Mouse (Mus musculus): ENCODE data around the gene Gpr155. TPM values are rescaled to one million over a fixed set of nuclear protein-coding genes. Genes with fewer than 3 reads are reported as not detected.

Gene Gpr155
- polyA plus RNA-seq, 1 experiment from 2014 or later: 7.5 TPM

DNA sequence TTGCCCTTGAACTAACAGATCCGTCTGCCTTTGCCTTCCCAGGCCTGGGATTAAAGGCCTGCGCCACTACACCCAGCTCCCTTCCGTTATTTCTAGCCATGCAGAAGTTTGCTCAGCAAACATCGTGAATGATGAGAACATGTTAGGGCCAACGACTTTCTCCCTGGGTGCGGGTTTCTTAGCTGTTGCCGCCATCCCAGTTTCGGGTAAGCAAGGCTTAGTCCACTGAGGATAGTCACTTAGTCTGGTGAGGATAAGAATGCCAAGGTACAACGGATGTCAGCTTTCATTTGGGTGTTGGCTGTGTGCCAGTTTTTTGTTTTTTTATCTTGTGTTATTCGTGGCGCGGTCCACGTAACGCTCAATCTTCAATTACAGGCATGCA, 73.3 kb downstream of the Gpr155 start:
- H3K27ac ChIP-seq: peak overlapping the region; percentile 78; the same call in 1 of the 2 replicates
- H3K36me3 ChIP-seq: peaks cover 20% of the 10 kb centered on the region
- peak overlapping the region; percentile 83; the same call in 1 of the 2 replicates for H3K9ac ChIP-seq
- peak overlapping the region; percentile 90 for H3K4me3 ChIP-seq
- no peaks in the 10 kb centered on the region for H3K9me3 ChIP-seq
- no peaks in the 10 kb centered on the region for H3K27me3 ChIP-seq
- peaks cover 9% of the 10 kb centered on the region for H3K4me1 ChIP-seq
- ATAC-seq (ENCODE audit: insufficient number of reproducible peaks, insufficient read depth, low FRiP score, low TSS enrichment): 0 out of 2 replicates have a peak, but pooled peaks have one; percentile 19
- WGBS: 43% methylated on average over 14 of the region's 14 CpGs
- peak overlapping the region; percentile 85 for H3K4me2 ChIP-seq (replicated peaks)

DNA sequence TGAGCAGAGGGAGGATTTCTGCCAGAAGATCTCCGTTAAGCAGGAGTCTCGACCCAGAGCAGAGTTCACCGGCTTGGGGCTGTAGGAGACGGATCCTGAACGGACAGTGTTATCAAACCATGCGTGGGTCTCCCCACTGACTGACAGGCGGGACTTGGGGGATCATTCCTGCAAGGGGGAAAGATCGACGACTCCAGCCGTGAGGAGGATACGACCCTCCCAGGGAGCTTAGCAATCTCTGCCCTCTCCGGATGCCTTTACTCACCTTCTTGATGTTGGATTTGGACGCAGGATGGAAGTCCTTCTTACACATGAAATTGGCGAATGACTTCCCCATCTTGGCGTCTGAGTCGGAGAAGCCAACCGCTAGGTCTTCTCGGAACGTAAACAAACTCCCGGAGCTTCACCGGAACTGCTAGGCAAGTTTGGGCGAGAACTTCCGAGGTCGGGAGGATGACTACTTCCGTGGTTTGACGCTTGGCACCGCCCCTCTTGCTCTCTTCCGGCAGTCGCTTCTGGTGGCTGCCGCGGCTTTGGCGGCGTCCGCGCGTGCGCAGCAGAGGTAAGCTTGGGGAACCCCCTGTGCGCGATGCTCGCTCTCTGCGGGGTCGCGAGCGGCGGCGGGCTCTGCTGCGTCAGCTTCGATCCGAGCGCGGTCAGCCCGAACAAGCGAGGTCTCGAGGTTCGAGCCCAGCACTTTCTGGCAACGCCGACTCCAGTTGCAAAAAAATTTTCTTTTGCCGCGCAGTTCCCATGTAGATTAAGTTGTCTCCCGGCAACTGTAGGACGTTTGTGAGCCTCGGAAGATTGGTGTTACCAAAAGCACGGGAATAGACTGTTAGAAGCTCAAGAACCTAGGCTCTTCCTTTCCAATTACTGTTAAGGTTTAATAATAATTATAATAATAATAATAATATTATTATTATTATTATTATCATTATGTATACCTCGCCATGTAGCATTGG, 73.9 kb downstream of the Gpr155 start, which contains the start of the genes Scrn3 and Cir1:
Gene Scrn3, plus strand, starts transcription at position 450 of the 965 bp plus-strand sequence.
Gene Cir1, minus strand, starts transcription at position 550 of the 965 bp plus-strand sequence.
- Histone ChIP-seq H3K9me3 (no peaks in the 10 kb centered on the region), H3K4me2 (replicated peaks) (peak within 1 kb of the TSS; percentile 85), H3K9ac (peak within 1 kb of the TSS; percentile 83), H3K4me3 (peak within 1 kb of the TSS; percentile 90), H3K27me3 (no peaks in the 10 kb centered on the region), H3K4me1 (peaks cover 9% of the 10 kb centered on the region), H3K27ac (peak within 1 kb of the TSS; percentile 78), H3K36me3 (peaks cover 23% of the 10 kb centered on the region)
- under 1% methylated on average over 64 of the region's 64 CpGs for WGBS
- peak; percentile 96 for ATAC-seq (ENCODE audit: insufficient number of reproducible peaks, insufficient read depth, low FRiP score, low TSS enrichment)

DNA sequence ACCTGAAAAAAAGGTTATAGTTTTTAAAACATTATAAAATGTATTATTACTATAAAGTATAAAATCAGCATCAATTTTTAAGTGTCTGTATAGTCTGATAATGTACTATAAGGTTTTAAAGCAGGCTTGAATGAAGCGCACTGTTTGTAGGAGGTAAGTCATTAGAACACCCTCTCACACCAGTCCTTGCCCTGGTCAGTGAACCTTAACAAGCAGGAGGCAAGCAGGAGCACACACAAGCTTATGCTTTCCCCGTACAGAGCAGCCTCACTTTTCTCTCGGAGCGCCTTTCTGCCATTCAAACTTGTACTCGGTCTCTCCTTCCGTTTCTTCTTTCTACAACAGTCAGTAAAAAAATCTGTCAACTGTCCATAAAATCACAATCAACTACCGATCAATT, 80.4 kb downstream of the Gpr155 start:
- H3K9me3 ChIP-seq: no peaks in the 10 kb centered on the region
- H3K27ac ChIP-seq: no peak overlapping the region
- WGBS: 90% methylated on average over 7 of the region's 7 CpGs
- H3K36me3 ChIP-seq: peaks cover 59% of the 10 kb centered on the region
- no peak overlapping the region for H3K9ac ChIP-seq
- ATAC-seq (ENCODE audit: insufficient number of reproducible peaks, insufficient read depth, low FRiP score, low TSS enrichment): no peak
- no peaks in the 10 kb centered on the region for H3K27me3 ChIP-seq
- no peak overlapping the region for H3K4me2 ChIP-seq (replicated peaks)
- H3K4me3 ChIP-seq: no peak overlapping the region
- peaks cover under 1% of the 10 kb centered on the region; the same call in 1 of the 2 replicates for H3K4me1 ChIP-seq

DNA sequence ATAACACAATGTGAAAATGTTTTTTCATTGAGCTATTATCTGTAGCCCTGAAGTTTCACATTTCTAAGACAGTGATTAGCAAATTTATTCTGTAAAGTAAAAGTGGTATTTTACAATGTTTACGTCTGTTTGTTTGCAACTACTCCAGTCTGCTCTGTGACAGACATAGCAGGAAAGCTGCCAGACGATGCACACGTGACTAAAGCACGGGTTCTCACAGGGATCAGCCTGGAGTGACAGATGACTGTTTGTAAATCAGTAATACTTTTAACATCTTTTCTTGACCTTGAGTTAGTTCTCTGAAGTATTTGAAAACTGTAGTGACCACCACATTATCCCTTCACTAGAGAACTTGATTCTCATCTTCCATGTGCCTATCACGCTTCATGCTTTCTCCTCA, 81.9 kb downstream of the Gpr155 start:
- 89% methylated on average over 5 of the region's 5 CpGs for WGBS
- H3K4me3 ChIP-seq: no peak overlapping the region
- no peak overlapping the region for H3K9ac ChIP-seq
- H3K4me2 ChIP-seq (replicated peaks): no peak overlapping the region
- H3K36me3 ChIP-seq: peaks cover 57% of the 10 kb centered on the region
- ATAC-seq (ENCODE audit: insufficient number of reproducible peaks, insufficient read depth, low FRiP score, low TSS enrichment): no peak
- no peak overlapping the region for H3K27ac ChIP-seq
- H3K9me3 ChIP-seq: no peaks in the 10 kb centered on the region
- no peaks in the 10 kb centered on the region for H3K27me3 ChIP-seq
- no peaks in the 10 kb centered on the region for H3K4me1 ChIP-seq

DNA sequence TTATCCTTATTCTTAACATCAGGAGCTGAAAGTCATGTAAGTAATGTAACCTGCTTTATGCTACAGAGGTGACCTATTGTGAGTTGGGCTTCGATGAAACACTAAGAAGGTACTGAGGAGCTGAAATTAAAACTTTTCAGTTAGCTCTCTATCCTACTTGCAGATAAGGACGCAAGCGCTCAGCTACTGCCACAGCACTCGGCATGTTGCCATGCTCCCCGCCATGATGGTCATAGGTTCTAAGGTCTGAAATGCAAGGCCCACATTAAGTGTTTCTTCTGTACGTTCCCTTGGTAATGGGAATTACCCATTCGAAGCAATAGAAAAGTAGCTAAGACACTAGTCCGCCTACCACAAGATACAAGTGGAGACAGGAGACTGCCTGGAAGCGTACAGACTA, 83.7 kb downstream of the Gpr155 start:
- 92% methylated on average over 9 of the region's 9 CpGs for WGBS
- H3K4me3 ChIP-seq: no peak overlapping the region
- peaks cover 46% of the 10 kb centered on the region for H3K36me3 ChIP-seq

DNA sequence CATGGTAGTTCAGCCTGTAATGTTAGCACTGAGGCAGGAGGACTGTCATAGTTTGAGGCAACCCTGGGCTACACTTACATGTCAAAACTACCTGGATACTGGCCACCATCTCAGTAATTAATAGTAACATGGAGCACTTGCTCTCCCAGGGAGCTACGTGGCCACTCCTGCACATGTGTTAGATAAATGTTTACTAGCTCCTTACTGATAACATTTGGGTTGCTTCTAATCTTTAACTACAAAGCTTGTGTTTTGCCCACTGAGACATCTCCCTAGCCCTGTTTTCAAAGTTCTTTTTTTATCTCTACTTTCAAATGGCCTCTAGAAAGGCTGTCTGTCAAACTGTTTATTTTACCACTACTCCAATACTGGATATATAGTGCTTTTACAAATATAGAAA, 84.4 kb downstream of the Gpr155 start:
- no peaks in the 10 kb centered on the region for H3K4me1 ChIP-seq
- no peak overlapping the region for H3K4me2 ChIP-seq (replicated peaks)
- WGBS: 88% methylated on average over 1 of the region's 1 CpGs
- H3K4me3 ChIP-seq: no peak overlapping the region
- no peak overlapping the region for H3K27ac ChIP-seq
- peaks cover 39% of the 10 kb centered on the region for H3K36me3 ChIP-seq
- H3K9me3 ChIP-seq: no peaks in the 10 kb centered on the region
- H3K9ac ChIP-seq: no peak overlapping the region
- no peaks in the 10 kb centered on the region for H3K27me3 ChIP-seq
- ATAC-seq (ENCODE audit: insufficient number of reproducible peaks, insufficient read depth, low FRiP score, low TSS enrichment): no peak

More for the DNA sequence above, 83.7 kb downstream of the Gpr155 start:
- no peaks in the 10 kb centered on the region for H3K27me3 ChIP-seq
- H3K4me1 ChIP-seq: no peaks in the 10 kb centered on the region
- H3K9me3 ChIP-seq: no peaks in the 10 kb centered on the region
- no peak for ATAC-seq (ENCODE audit: insufficient number of reproducible peaks, insufficient read depth, low FRiP score, low TSS enrichment)
- H3K27ac ChIP-seq: no peak overlapping the region
- H3K4me2 ChIP-seq (replicated peaks): no peak overlapping the region
- H3K9ac ChIP-seq: no peak overlapping the region

DNA sequence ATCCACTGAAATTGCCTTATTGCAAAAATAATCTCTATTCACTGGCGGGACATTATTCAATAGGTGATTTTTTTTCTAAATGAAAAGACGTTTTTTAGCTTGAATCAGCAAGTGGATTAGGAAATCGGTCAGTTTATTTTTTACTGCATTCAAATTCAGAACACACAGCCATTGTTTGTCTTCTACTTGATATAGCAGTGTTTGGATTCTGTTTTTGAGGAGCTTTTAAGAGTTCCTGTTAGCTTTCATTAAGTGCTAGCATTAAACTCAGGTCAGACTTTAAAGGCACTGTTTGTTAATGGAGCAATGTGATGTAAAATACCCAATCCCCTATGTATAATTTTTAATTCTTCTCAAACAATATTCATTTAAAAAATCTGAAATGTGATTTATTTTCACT, 87.5 kb downstream of the Gpr155 start:
- Histone ChIP-seq H3K27ac (no peak overlapping the region), H3K9me3 (no peaks in the 10 kb centered on the region), H3K9ac (no peak overlapping the region), H3K4me3 (no peak overlapping the region), H3K36me3 (peaks cover 29% of the 10 kb centered on the region), H3K4me2 (replicated peaks) (no peak overlapping the region), H3K27me3 (no peaks in the 10 kb centered on the region), H3K4me1 (no peaks in the 10 kb centered on the region)
- 90% methylated on average over 3 of the region's 3 CpGs for WGBS
- ATAC-seq (ENCODE audit: insufficient number of reproducible peaks, insufficient read depth, low FRiP score, low TSS enrichment): no peak

DNA sequence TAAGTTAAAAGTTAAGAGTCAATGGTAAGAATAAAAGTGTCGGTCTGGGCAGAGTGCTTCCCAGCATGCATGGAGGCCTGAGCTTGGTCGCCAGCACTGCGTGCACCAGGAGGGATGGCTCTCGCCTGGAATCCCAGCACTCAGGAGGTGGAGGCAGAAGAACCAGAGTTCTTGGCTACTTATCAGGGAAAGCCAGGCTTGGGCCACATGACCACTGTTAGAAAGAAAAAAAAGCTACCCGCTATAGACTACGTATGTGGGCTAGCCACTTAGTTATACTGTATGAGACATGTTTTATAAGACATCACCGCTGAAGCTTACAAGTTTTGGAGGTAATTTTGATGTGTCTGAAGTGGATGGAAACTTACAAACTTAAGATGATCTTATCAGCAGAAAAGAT, 88.2 kb downstream of the Gpr155 start:
- Histone ChIP-seq H3K27me3 (no peaks in the 10 kb centered on the region), H3K4me2 (replicated peaks) (no peak overlapping the region), H3K36me3 (peaks cover 26% of the 10 kb centered on the region), H3K9me3 (no peaks in the 10 kb centered on the region), H3K4me1 (no peaks in the 10 kb centered on the region), H3K27ac (no peak overlapping the region), H3K9ac (no peak overlapping the region), H3K4me3 (no peak overlapping the region)
- WGBS: 81% methylated on average over 7 of the region's 7 CpGs
- no peak for ATAC-seq (ENCODE audit: insufficient number of reproducible peaks, insufficient read depth, low FRiP score, low TSS enrichment)

DNA sequence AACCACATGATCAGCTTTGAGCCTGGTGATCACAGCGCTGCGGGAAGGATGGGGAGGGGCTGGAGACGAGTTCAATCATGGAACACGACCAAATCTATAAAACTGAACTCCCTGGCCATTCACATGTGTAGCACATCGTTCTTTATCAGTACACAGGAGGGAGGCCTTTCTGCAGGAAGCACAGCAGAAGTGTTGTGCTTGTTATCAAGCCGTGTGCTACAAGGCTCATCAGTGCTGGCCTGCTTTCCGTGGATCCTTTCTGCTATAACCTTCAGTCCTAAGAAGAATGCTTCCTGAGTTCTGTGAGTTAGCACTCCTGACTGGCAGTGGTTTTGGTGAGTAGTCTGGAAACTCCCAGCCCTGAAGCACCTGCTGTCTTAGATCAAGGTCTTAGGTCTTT, 91.3 kb downstream of the Gpr155 start:
- no peak for ATAC-seq (ENCODE audit: insufficient number of reproducible peaks, insufficient read depth, low FRiP score, low TSS enrichment)
- Histone ChIP-seq H3K27ac (no peak overlapping the region), H3K36me3 (peaks cover 28% of the 10 kb centered on the region), H3K4me2 (replicated peaks) (no peak overlapping the region), H3K27me3 (no peaks in the 10 kb centered on the region), H3K9ac (no peak overlapping the region), H3K9me3 (no peaks in the 10 kb centered on the region), H3K4me3 (no peak overlapping the region), H3K4me1 (no peaks in the 10 kb centered on the region)
- 84% methylated on average over 7 of the region's 7 CpGs for WGBS

Other genes with a start within 250 kb of the Gpr155 start
- gene Ola1, start 167.6 kb downstream of the Gpr155 start, polyA plus RNA-seq (2016; fragmentation: Nextera tagmentation; extraction: Ambion mirVana): 106 and 108 TPM in 2 replicates
- 0.90 and 1.6 TPM in 2 replicates for gene Sp9, start 114.6 kb downstream of the Gpr155 start, polyA plus RNA-seq (2016; fragmentation: Nextera tagmentation; extraction: Ambion mirVana)
- 13.9 and 16.2 TPM in 2 replicates for gene Scrn3, start 74.0 kb downstream of the Gpr155 start, polyA plus RNA-seq (2016; fragmentation: Nextera tagmentation; extraction: Ambion mirVana)
- 26.8 and 29.7 TPM in 2 replicates for gene Cir1, start 73.9 kb downstream of the Gpr155 start, polyA plus RNA-seq (2016; fragmentation: Nextera tagmentation; extraction: Ambion mirVana)
- gene Wipf1, start 143.2 kb upstream of the Gpr155 start, polyA plus RNA-seq (2016; fragmentation: Nextera tagmentation; extraction: Ambion mirVana): 14.1 and 14.5 TPM in 2 replicates
- 4.0 and 5.4 TPM in 2 replicates for gene Chrna1, start 193.8 kb upstream of the Gpr155 start, polyA plus RNA-seq (2016; fragmentation: Nextera tagmentation; extraction: Ambion mirVana)